Mouse (Mus musculus): ENCODE results near the gene Cd300a. TPM values are rescaled to one million over a fixed set of nuclear protein-coding genes. Genes with fewer than 3 reads are reported as not detected.

Cd300a gene
- polyA plus RNA-seq, 1 experiment from 2014 or later = 2.2 TPM

DNA sequence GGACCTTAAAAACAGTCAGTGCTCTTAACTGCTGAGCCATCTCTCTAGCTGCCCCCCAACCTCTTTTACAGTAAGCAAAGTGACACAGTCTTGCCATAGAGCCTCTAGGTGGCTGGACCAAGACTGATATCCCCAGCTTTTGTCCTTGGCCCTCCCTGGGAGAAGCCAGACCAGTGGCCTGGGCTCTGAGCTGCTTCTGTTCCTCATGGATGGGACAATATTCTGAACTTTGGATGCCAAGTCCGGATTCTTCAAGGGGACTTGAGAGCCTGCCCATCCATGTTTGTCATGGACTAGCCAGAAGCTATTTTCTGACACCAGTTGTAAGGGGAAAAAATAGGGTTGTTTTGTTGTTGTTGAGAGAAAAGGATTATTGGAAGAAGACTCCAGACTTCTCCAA, 20.1 kb upstream of the Cd300a start:
- ATAC-seq = no peak
- H3K4me3 ChIP-seq (ENCODE audit: low read depth, low read length) = no peak overlapping the region
- no peak overlapping the region for H3K27ac ChIP-seq (ENCODE audit: low read depth, low read length)
- no peaks in the 10 kb centered on the region for H3K9me3 ChIP-seq (ENCODE audit: control insufficient read depth)
- no peaks in the 10 kb centered on the region; the same call in 1 of the 2 replicates for H3K36me3 ChIP-seq (ENCODE audit: control insufficient read depth, insufficient read depth)
- 89% methylated on average over 1 of the region's 1 CpGs for WGBS
- no peak for TF ChIP-seq CTCF (IDR thresholded peaks at IDR 0.05; ENCODE audit: low read depth)
- H3K27me3 ChIP-seq (replicated peaks; ENCODE audit: control insufficient read depth, insufficient read depth, low read length) = no peaks in the 10 kb centered on the region
- H3K9ac ChIP-seq (ENCODE audit: low read depth, low read length) = no peak overlapping the region
- peaks cover 11% of the 10 kb centered on the region; the same call in 1 of the 2 replicates for H3K4me1 ChIP-seq (replicated peaks; ENCODE audit: control insufficient read depth, insufficient read depth, low read length)
- H3K4me2 ChIP-seq (replicated peaks; ENCODE audit: low read depth) = no peak overlapping the region

- no peaks in the 10 kb centered on the region for H3K9me3 ChIP-seq (ENCODE audit: control insufficient read depth)
- no peaks in the 10 kb centered on the region for H3K36me3 ChIP-seq (ENCODE audit: control insufficient read depth, insufficient read depth)
- no peaks in the 10 kb centered on the region for H3K27me3 ChIP-seq (replicated peaks; ENCODE audit: control insufficient read depth, insufficient read depth, low read length)
- H3K4me2 ChIP-seq (replicated peaks; ENCODE audit: low read depth) = no peak overlapping the region
- no peak overlapping the region for H3K27ac ChIP-seq (ENCODE audit: low read depth, low read length)
- peaks cover 11% of the 10 kb centered on the region; the same call in 1 of the 2 replicates for H3K4me1 ChIP-seq (replicated peaks; ENCODE audit: control insufficient read depth, insufficient read depth, low read length)
- no peak overlapping the region for H3K4me3 ChIP-seq (ENCODE audit: low read depth, low read length)
- H3K9ac ChIP-seq (ENCODE audit: low read depth, low read length) = no peak overlapping the region
- TF ChIP-seq CTCF (IDR thresholded peaks at IDR 0.05; ENCODE audit: low read depth) = no peak
- WGBS = 82% methylated on average over 2 of the region's 2 CpGs
- no peak for ATAC-seq
These were observed 18.3 kb upstream of the Cd300a start for GRCm38 (mm10) chr11:114871540-114871939.

- H3K27ac ChIP-seq (ENCODE audit: low read depth, low read length) = no peak overlapping the region
- no peak overlapping the region for H3K9ac ChIP-seq (ENCODE audit: low read depth, low read length)
- no peak overlapping the region for H3K4me3 ChIP-seq (ENCODE audit: low read depth, low read length)
- H3K4me1 ChIP-seq (replicated peaks; ENCODE audit: control insufficient read depth, insufficient read depth, low read length) = no peaks in the 10 kb centered on the region
- no peaks in the 10 kb centered on the region for H3K27me3 ChIP-seq (replicated peaks; ENCODE audit: control insufficient read depth, insufficient read depth, low read length)
- H3K36me3 ChIP-seq (ENCODE audit: control insufficient read depth, insufficient read depth) = no peaks in the 10 kb centered on the region
- no peak for TF ChIP-seq CTCF (IDR thresholded peaks at IDR 0.05; ENCODE audit: low read depth)
- H3K4me2 ChIP-seq (replicated peaks; ENCODE audit: low read depth) = no peak overlapping the region
- WGBS = 32% methylated on average over 6 of the region's 6 CpGs
- no peak for ATAC-seq
- no peaks in the 10 kb centered on the region for H3K9me3 ChIP-seq (ENCODE audit: control insufficient read depth)
These were observed 16.6 kb upstream of the Cd300a start for GRCm38 (mm10) chr11:114873022-114873817.

DNA sequence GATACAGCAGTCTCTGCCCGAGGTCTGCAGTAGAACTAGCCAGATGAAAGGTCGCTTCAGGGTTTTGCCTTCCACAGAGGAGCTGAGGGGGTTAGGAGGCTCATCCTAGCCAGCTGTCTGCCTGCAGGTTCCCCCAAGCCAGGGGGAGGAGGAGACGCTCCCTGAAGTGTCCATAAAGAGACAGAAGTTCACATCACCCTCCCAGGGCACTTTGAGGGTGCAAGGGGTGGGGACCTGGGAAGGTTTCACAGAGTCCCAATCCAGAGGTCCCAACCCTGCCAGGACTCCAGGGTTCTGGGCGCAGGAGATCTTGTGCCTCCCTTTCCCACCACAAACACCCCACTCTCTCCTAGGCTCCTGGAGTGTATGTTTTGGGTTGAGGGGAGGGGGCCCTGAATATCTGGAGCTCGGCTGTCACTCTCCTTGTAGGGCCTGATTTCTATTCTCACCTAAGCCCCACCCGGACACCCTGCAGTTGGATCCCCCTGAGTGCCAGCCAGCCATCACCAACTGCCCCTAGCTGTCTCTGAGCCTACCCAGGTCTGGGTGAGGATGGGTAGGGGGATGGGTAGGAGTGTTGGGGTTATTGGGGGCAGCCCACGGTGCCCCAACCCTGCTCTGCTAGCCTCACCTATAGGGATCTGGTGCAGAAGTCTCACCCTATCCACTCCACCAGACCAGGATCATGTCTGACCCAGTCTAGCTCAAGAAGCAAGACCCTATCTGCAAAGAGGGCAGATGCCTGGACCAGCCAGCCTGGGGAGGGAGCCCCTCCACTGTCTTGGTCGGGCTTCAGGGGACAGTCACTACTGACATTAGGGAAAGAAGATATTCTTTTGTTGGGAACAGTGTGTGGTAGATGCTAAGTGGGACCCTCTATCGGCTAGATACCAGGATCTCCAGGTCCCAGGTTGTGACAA, 15.4 kb upstream of the Cd300a start:
- 60% methylated on average over 9 of the region's 9 CpGs for WGBS
- Histone ChIP-seq H3K9ac (ENCODE audit: low read depth, low read length) (no peak overlapping the region), H3K4me1 (replicated peaks; ENCODE audit: control insufficient read depth, insufficient read depth, low read length) (no peaks in the 10 kb centered on the region), H3K36me3 (ENCODE audit: control insufficient read depth, insufficient read depth) (no peaks in the 10 kb centered on the region), H3K27me3 (replicated peaks; ENCODE audit: control insufficient read depth, insufficient read depth, low read length) (no peaks in the 10 kb centered on the region), H3K9me3 (ENCODE audit: control insufficient read depth) (no peaks in the 10 kb centered on the region), H3K4me2 (replicated peaks; ENCODE audit: low read depth) (no peak overlapping the region), H3K4me3 (ENCODE audit: low read depth, low read length) (no peak overlapping the region), H3K27ac (ENCODE audit: low read depth, low read length) (no peak overlapping the region)
- no peak for TF ChIP-seq CTCF (IDR thresholded peaks at IDR 0.05; ENCODE audit: low read depth)
- ATAC-seq = no peak

- TF ChIP-seq CTCF (IDR thresholded peaks at IDR 0.05; ENCODE audit: low read depth) = no peak
- Histone ChIP-seq H3K4me1 (replicated peaks; ENCODE audit: control insufficient read depth, insufficient read depth, low read length) (no peaks in the 10 kb centered on the region), H3K4me3 (ENCODE audit: low read depth, low read length) (no peak overlapping the region), H3K9me3 (ENCODE audit: control insufficient read depth) (no peaks in the 10 kb centered on the region), H3K36me3 (ENCODE audit: control insufficient read depth, insufficient read depth) (no peaks in the 10 kb centered on the region), H3K9ac (ENCODE audit: low read depth, low read length) (no peak overlapping the region), H3K4me2 (replicated peaks; ENCODE audit: low read depth) (no peak overlapping the region), H3K27ac (ENCODE audit: low read depth, low read length) (no peak overlapping the region), H3K27me3 (replicated peaks; ENCODE audit: control insufficient read depth, insufficient read depth, low read length) (no peaks in the 10 kb centered on the region)
- ATAC-seq = no peak
- WGBS = 23% methylated on average over 9 of the region's 9 CpGs
These were observed 14.5 kb upstream of the Cd300a start for GRCm38 (mm10) chr11:114875301-114875801.

- no peak for ATAC-seq
These were observed 13.7 kb upstream of the Cd300a start for GRCm38 (mm10) chr11:114876176-114876575.

More at GRCm38 (mm10) chr11:114876176-114876575, 13.7 kb upstream of the Cd300a start:
- H3K9ac ChIP-seq (ENCODE audit: low read depth, low read length) = no peak overlapping the region
- no peak overlapping the region for H3K4me3 ChIP-seq (ENCODE audit: low read depth, low read length)
- no peak for TF ChIP-seq CTCF (IDR thresholded peaks at IDR 0.05; ENCODE audit: low read depth)
- H3K4me2 ChIP-seq (replicated peaks; ENCODE audit: low read depth) = no peak overlapping the region
- H3K27me3 ChIP-seq (replicated peaks; ENCODE audit: control insufficient read depth, insufficient read depth, low read length) = no peaks in the 10 kb centered on the region
- H3K36me3 ChIP-seq (ENCODE audit: control insufficient read depth, insufficient read depth) = no peaks in the 10 kb centered on the region
- H3K9me3 ChIP-seq (ENCODE audit: control insufficient read depth) = no peaks in the 10 kb centered on the region
- H3K4me1 ChIP-seq (replicated peaks; ENCODE audit: control insufficient read depth, insufficient read depth, low read length) = no peaks in the 10 kb centered on the region
- H3K27ac ChIP-seq (ENCODE audit: low read depth, low read length) = no peak overlapping the region
- WGBS = 46% methylated on average over 7 of the region's 7 CpGs
